Mouse (Mus musculus): ENCODE measurements around the gene Kpna3. TPM values are rescaled to one million over a fixed set of nuclear protein-coding genes. Genes with fewer than 3 reads are reported as not detected.

The Kpna3 gene
- total RNA-seq, 1 experiment: 38.0 TPM

- Histone ChIP-seq H3K9ac (ENCODE audit: insufficient read depth, low read depth, low read length, poor library complexity, severe bottlenecking) (no peak overlapping the region), H3K4me1 (ENCODE audit: control insufficient read depth in 2 of 2, insufficient read depth in 2 of 2, low read length in 2 of 2, poor library complexity in 1 of 2) (no peaks in the 10 kb centered on the region), H3K27ac (ENCODE audit: insufficient read depth, low read depth, low read length, poor library complexity, severe bottlenecking) (no peak overlapping the region), H3K36me3 (ENCODE audit: control insufficient read depth, insufficient read depth, low read length, poor library complexity, severe bottlenecking) (no peaks in the 10 kb centered on the region), H3K9me3 (ENCODE audit: control insufficient read depth, insufficient read depth, low read depth, low read length) (no peaks in the 10 kb centered on the region), H3K4me3 (ENCODE audit: insufficient read depth in 1 of 2, low read depth in 1 of 2, low read length in 2 of 2, poor library complexity in 1 of 2, severe bottlenecking in 1 of 2) (no peak overlapping the region)
- TF ChIP-seq CHD2 (IDR thresholded peaks at IDR 0.05; ENCODE audit: low read depth, low read length): no peak
- no peak for TF ChIP-seq MAFK (IDR thresholded peaks at IDR 0.05; ENCODE audit: insufficient read depth, low read depth, low read length)
- TF ChIP-seq ZNF384 (IDR thresholded peaks at IDR 0.05; ENCODE audit: low read depth, low read length): no peak
- no peak for TF ChIP-seq ZC3H11A (IDR thresholded peaks at IDR 0.05; ENCODE audit: borderline replicate concordance, low read depth, low read length)
- TF ChIP-seq HCFC1 (IDR thresholded peaks at IDR 0.05; ENCODE audit: borderline replicate concordance, insufficient read depth, low read length): no peak
- DNase-seq (ENCODE audit: low read depth, low spot score): no peak
- in situ Hi-C loops (cut with MboI; ENCODE audit: low sequenced_read_pairs in 2 of 2, unreplicated experiment in 2 of 2): no loop called here
These were observed 12.8 kb upstream of the Kpna3 start for GRCm38 (mm10) chr14:61452481-61452880.

- TF ChIP-seq ZNF384 (IDR thresholded peaks at IDR 0.05; ENCODE audit: low read depth, low read length): no peak
- no peak for TF ChIP-seq ZC3H11A (IDR thresholded peaks at IDR 0.05; ENCODE audit: borderline replicate concordance, low read depth, low read length)
- no peak for TF ChIP-seq CHD2 (IDR thresholded peaks at IDR 0.05; ENCODE audit: low read depth, low read length)
- TF ChIP-seq HCFC1 (IDR thresholded peaks at IDR 0.05; ENCODE audit: borderline replicate concordance, insufficient read depth, low read length): no peak
- TF ChIP-seq MAFK (IDR thresholded peaks at IDR 0.05; ENCODE audit: insufficient read depth, low read depth, low read length): no peak
- no peaks in the 10 kb centered on the region for H3K9me3 ChIP-seq (ENCODE audit: control insufficient read depth, insufficient read depth, low read depth, low read length)
- no peak overlapping the region for H3K27ac ChIP-seq (ENCODE audit: insufficient read depth, low read depth, low read length, poor library complexity, severe bottlenecking)
- no peak overlapping the region for H3K9ac ChIP-seq (ENCODE audit: insufficient read depth, low read depth, low read length, poor library complexity, severe bottlenecking)
- H3K4me1 ChIP-seq (ENCODE audit: control insufficient read depth in 2 of 2, insufficient read depth in 2 of 2, low read length in 2 of 2, poor library complexity in 1 of 2): no peaks in the 10 kb centered on the region
- in situ Hi-C loops (cut with MboI; ENCODE audit: low sequenced_read_pairs in 2 of 2, unreplicated experiment in 2 of 2): no loop called here
- no peak for DNase-seq (ENCODE audit: low read depth, low spot score)
- H3K4me3 ChIP-seq (ENCODE audit: insufficient read depth in 1 of 2, low read depth in 1 of 2, low read length in 2 of 2, poor library complexity in 1 of 2, severe bottlenecking in 1 of 2): no peak overlapping the region
- no peaks in the 10 kb centered on the region for H3K36me3 ChIP-seq (ENCODE audit: control insufficient read depth, insufficient read depth, low read length, poor library complexity, severe bottlenecking)
These were observed 8.1 kb upstream of the Kpna3 start for GRCm38 (mm10) chr14:61447775-61448174.

GRCm38 (mm10) chr14:61439141-61439660 lies 473 bp downstream of the Kpna3 start:
- TF ChIP-seq CHD2 (IDR thresholded peaks at IDR 0.05; ENCODE audit: low read depth, low read length) (no peak), ZC3H11A (IDR thresholded peaks at IDR 0.05; ENCODE audit: borderline replicate concordance, low read depth, low read length) (no peak), HCFC1 (IDR thresholded peaks at IDR 0.05; ENCODE audit: borderline replicate concordance, insufficient read depth, low read length) (no peak), MAFK (IDR thresholded peaks at IDR 0.05; ENCODE audit: insufficient read depth, low read depth, low read length) (no peak), ZNF384 (IDR thresholded peaks at IDR 0.05; ENCODE audit: low read depth, low read length) (no peak)
- peak overlapping the region; percentile 48 for H3K27ac ChIP-seq (ENCODE audit: insufficient read depth, low read depth, low read length, poor library complexity, severe bottlenecking)
- peaks cover 2 to 3% of the 10 kb centered on the region in 2 experiments; a peak in 3 of 4 replicates for H3K4me1 ChIP-seq (ENCODE audit: control insufficient read depth in 2 of 2, insufficient read depth in 2 of 2, low read length in 2 of 2, poor library complexity in 1 of 2)
- peak overlapping the region; percentile 87 to 89 for H3K4me3 ChIP-seq (ENCODE audit: insufficient read depth in 1 of 2, low read depth in 1 of 2, low read length in 2 of 2, poor library complexity in 1 of 2, severe bottlenecking in 1 of 2)
- in situ Hi-C loops (cut with MboI; ENCODE audit: low sequenced_read_pairs in 2 of 2, unreplicated experiment in 2 of 2): no loop called here
- H3K9ac ChIP-seq (ENCODE audit: insufficient read depth, low read depth, low read length, poor library complexity, severe bottlenecking): peak overlapping the region; percentile 85
- H3K36me3 ChIP-seq (ENCODE audit: control insufficient read depth, insufficient read depth, low read length, poor library complexity, severe bottlenecking): no peaks in the 10 kb centered on the region
- DNase-seq (ENCODE audit: low read depth, low spot score): peak; percentile 22
- H3K9me3 ChIP-seq (ENCODE audit: control insufficient read depth, insufficient read depth, low read depth, low read length): no peaks in the 10 kb centered on the region

DNA sequence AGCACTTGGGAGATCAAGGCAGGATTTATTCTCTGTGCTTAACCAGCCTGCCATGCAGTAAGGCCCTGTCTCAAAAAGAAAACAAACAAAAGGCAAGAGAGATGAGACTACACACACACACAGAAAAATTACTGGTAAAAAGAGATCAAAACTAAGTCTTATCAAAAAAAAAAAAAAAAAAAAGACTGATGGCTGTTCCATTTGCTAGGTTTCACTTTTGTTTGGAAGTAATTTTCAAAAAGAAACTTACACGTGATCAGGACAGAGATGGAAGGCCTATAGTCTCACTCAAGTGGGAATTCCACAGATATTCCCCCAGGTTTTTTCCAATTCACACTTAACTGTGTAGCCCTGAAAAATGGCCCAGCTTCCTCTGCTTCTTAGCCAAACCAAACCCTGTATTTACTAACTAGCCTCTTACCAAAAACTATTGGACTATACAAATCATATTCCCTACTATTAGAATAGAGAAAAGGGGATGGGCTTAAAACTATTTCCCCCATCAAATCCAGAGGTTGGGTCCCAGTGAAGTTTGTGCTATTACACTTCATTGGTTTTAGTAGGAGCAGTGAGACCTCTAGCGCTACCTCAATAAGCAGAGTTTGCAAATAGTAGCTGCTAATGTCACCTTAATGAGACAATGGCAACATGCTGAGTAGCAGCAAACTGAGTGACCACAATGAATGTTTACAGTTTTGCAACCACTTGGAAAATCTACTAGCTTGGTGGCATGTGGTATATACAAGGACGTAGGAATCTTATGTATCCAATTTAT lies 1.3 kb downstream of the Kpna3 start:
- TF ChIP-seq HCFC1 (IDR thresholded peaks at IDR 0.05; ENCODE audit: borderline replicate concordance, insufficient read depth, low read length) (no peak), MAFK (IDR thresholded peaks at IDR 0.05; ENCODE audit: insufficient read depth, low read depth, low read length) (no peak), ZNF384 (IDR thresholded peaks at IDR 0.05; ENCODE audit: low read depth, low read length) (no peak), CHD2 (IDR thresholded peaks at IDR 0.05; ENCODE audit: low read depth, low read length) (no peak), ZC3H11A (IDR thresholded peaks at IDR 0.05; ENCODE audit: borderline replicate concordance, low read depth, low read length) (no peak)
- no peaks in the 10 kb centered on the region for H3K9me3 ChIP-seq (ENCODE audit: control insufficient read depth, insufficient read depth, low read depth, low read length)
- peak overlapping the region; percentile 87 to 89; a peak in 3 of 4 replicates for H3K4me3 ChIP-seq (ENCODE audit: insufficient read depth in 1 of 2, low read depth in 1 of 2, low read length in 2 of 2, poor library complexity in 1 of 2, severe bottlenecking in 1 of 2)
- H3K27ac ChIP-seq (ENCODE audit: insufficient read depth, low read depth, low read length, poor library complexity, severe bottlenecking): no peak overlapping the region
- no peaks in the 10 kb centered on the region for H3K36me3 ChIP-seq (ENCODE audit: control insufficient read depth, insufficient read depth, low read length, poor library complexity, severe bottlenecking)
- no peak for DNase-seq (ENCODE audit: low read depth, low spot score)
- in situ Hi-C loops (cut with MboI; ENCODE audit: low sequenced_read_pairs in 2 of 2, unreplicated experiment in 2 of 2): no loop called here
- H3K4me1 ChIP-seq (ENCODE audit: control insufficient read depth in 2 of 2, insufficient read depth in 2 of 2, low read length in 2 of 2, poor library complexity in 1 of 2): peaks cover 3 to 4% of the 10 kb centered on the region in 2 experiments; a peak in 3 of 4 replicates
- no peak overlapping the region; the same call in 1 of the 2 replicates for H3K9ac ChIP-seq (ENCODE audit: insufficient read depth, low read depth, low read length, poor library complexity, severe bottlenecking)
